Mouse (Mus musculus) monocyte, adult 5-6 weeks (primary cell): ENCODE results near the gene Ubr1. TPM values are rescaled to one million over a fixed set of nuclear protein-coding genes. Genes with fewer than 3 reads are reported as not detected.
"Not testable (repeated sequence)": the region's sequence is repeated elsewhere in the genome, so short reads cannot be mapped to it uniquely, and the experiment has no call there.

Source experiments
- ATAC-seq: fragments of 153-309, 156-312 bp; replicated peaks from 2 replicates; pipeline ENCODE4 v1.8.0; 2017; ENCODE audit warnings: mild to moderate bottlenecking; ENCODE audit not compliant: low TSS enrichment, insufficient number of reproducible peaks, severe bottlenecking, poor library complexity, low FRiP score
- total RNA-seq: library from RNA; stranded (forward); fragments of 200-1000, 200-491, 200-594 nt; gene quantifications from 3 replicates; pipeline ENCODE4 v1.2.3, GENCODE M21; 2017

Ubr1 gene
- 32.3 to 53.2 TPM (median 47.1 TPM) in 3 replicates for total RNA-seq

DNA sequence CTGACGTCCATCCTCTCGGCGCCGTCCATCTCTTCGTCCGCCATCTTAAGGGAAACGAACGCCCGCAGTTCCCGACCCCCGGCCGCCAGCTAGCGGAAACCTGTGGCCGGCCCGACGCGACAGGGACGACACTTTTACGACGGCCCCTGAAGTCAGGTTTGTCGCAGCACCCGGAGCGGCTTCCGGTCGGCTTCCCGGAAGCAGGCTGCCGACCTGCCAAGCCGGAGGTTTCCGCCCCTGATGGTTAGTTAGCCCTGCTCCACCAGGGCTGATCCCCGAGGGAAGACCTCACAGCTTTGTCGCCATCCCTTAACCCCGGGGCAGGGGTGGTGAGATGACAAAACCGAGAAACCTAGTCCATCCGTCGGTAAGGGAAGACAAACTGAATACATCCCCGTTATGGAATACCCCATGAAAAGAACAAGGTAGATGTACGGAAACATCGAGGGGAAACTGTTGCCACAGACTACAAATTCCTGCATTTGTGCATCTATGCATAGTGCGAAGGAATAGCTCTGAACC is at the start of gene Ubr1:
TSS of gene Ubr1 (minus strand) at position 157 of the 522 bp plus-strand sequence.
- ATAC-seq = peak; percentile 97

DNA sequence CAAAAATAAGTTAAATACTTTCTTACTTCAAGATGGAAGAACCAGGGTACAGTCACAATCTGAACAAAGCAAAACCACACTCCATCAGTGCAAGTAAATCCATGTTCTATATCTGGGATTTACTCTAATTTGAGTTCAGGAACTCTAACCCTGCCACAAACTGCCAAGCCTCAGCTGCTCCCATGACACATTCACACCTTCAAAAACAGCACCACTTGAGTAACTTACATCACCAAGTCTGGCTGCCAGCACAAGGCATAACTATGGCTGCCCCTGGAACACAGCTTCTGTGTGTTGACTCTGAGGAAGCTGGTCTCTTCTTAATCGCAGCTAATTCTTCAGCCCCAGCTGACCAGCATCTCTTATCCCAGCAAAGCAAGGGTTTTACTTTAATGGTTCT is 46.6 kb upstream of the Ubr1 start:
- no peak for ATAC-seq

- ATAC-seq = no peak
These were observed 45.7 kb upstream of the Ubr1 start for GRCm38 (mm10) chr2:121016226-121016625.

DNA sequence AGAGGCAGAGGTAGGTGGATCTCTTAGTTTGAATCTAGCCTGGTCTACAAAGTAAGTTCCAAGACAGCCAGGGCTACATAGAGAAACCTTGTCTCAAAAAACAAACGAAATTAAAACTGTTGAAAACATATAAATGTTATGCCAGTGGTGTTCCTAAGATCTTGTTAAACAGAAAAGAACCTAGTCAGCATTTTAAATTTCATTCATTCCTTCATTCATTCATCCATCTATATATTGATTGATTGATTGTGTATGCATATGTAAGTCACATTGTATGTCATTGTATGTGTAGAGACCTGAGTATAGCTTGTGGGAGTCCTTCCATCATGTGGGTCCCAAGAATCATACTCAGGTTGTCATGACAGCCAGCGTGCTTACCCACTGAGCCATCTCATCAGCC is 45.0 kb upstream of the Ubr1 start:
- no peak for ATAC-seq

GRCm38 (mm10) chr2:121012676-121013075 is 42.2 kb upstream of the Ubr1 start:
- no peak for ATAC-seq

DNA sequence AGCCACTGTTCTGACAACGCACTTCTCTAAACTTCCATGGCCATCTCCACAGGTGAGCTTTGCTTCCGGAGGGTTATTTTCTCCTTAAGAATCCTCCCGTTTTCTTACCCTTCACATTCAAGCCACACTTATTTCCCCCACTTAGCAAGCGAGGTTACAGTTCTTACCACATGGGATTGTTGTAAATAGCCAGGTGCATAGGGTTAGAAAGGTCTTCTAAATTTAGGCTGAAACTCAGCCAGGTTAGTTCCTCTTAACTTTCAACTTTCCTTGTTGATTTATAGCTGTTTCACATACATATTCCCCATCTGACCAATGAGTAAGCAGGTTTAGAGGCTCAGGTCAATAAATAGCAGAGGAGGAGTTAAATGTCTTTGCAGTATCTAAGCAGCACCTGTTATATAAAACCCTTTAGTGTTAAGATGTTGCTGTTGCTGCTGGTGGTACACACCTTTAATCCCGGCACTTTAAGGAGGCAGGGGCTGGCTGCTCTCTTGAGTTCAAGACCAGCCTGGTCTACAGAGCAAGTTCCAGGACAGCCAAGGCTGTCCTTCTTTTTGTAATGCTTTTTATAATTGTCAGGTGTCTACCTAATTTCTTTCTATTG is 38.7 kb upstream of the Ubr1 start:
- no peak for ATAC-seq

DNA sequence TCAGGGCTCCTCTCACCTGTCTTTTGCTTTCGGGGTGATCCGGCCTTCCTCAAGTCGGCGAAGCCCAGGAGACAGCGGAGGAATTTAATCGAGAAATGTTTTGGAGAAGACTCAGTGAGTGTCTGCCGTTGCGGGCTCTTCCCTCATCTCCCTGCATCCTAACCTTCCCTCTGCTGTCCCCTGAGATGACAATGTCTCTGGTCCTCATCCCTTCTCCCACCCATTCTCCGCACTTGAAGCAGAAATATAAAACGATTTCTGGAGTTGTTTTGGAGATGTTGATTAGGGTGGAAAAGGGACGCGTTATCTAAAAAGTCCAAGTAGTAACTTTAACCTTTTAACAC is 38.1 kb upstream of the Ubr1 start:
- ATAC-seq = no peak

DNA sequence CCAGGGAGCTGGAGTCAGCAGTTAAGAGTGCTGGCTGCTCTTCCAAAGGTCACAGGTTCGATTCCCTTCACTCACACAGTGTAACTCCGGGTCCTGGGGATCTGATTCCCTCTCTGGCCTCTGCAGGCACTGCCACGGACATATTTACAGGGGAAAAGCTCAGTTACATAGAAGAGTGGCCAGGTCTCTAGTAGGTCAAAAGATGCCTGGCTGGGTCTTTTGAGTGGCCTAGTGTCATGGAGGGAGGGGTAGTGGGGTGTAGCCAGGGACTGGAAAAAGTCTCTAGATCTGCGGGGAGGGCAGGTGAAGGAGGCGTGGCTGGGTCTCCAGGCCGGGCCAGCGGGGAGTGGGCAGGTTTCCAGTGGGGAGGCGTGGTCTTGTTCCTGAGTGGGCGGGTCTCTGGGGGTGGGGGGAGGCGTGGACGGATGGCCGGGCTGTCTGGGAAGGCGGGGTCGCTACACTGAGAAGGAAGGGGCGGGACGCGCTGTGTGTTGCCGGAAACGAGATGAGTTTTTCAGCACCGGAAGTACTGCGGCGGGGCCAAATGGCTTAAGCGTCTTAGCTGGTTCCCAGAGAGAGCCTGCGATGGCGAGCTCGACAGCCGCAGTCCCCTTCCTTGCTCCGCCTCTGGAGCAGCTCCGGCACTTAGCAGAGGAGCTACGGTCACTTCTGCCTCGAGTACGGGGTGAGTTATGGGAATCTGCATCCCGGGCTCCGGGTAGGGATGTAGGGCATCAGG is 37.6 kb upstream of the Ubr1 start, which contains the start of gene Ccndbp1:
TSS of gene Ccndbp1 (plus strand) at position 479 of the 739 bp plus-strand sequence.
- peak; percentile 97 for ATAC-seq

DNA sequence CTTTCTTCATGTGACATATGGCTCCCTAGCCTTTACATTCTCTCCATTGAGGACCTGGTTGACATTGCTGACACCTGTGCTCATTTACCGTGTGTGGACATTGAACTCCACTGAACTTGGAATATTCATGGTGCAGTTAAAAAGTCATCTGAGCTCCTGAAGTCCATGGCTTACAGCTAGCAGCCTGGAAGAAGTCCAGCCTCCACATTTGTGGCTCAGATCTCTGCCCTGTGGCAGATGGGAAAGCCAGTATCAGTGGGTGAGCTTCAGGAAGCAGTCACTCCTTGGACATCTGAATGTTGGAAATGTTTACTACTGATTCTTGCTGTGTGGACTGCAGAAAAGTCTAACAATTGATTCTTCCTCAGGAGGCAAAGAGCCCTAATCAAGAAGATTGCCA is 36.5 kb upstream of the Ubr1 start:
- no peak for ATAC-seq

GRCm38 (mm10) chr2:121004018-121004811 is 33.7 kb upstream of the Ubr1 start:
- no peak for ATAC-seq

DNA sequence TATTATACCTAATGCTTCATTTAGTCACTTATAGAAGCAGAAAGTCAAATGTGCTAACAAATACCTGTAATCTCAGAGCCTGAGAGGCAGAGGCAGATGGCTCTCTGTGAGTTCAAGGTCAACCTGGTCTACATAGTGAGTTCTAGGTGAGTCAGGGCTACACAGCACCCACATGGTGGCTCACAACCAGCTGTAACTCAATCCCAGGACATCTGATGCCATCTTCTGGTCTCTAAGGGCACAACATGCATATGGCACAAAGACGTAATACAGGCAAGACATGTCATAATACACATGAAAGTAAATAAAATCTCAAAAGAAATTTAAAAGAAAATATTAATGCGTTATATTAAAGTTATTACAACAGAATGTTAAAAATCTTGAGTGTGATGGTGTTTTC is 33.1 kb upstream of the Ubr1 start:
- ATAC-seq = no peak

- no peak for ATAC-seq
These were observed 28.3 kb upstream of the Ubr1 start for GRCm38 (mm10) chr2:120998863-120999262.

GRCm38 (mm10) chr2:120996607-120997006 is 26.1 kb upstream of the Ubr1 start:
- not testable (repeated sequence) for ATAC-seq

GRCm38 (mm10) chr2:120991196-120991595 is 20.7 kb upstream of the Ubr1 start:
- ATAC-seq = no peak

DNA sequence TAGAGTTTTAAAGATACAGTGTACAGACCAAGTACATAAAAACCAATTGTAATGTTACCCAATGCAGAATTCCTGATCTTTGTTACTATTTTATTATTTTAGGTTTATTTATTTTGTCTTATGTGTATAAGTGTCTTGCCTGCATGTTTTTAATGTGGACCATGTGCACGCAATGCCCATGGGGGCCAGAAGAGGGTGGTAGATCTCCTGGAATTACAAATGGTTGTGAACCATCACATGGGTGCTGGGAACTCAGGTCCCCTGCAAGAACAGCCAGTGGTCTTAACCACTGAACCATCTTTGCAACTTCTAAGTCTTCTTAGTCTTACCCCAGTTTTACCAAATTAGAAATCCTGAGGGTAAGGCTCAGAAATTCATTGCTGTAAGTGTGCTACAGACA is 14.7 kb upstream of the Ubr1 start:
- ATAC-seq = no peak

DNA sequence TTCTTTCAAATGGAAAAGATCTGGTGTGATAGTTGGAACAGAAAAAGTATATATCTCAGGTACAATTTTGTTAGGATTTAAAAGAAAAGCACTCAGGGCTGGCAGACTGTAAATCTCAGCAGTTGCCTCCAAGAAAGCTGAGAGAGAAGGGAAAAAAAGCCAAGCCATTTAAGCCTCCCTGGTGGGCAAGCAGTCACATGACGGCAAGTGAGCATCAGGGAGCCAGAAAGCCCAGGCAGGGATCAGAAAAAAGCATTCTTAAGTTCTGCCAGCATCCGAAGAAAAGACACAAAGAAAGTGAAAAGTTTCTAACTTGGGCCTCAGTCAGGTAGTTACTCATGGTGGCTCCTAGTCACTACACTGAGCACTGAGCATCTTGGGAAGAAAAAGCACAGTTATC is 13.1 kb upstream of the Ubr1 start:
- ATAC-seq = no peak

DNA sequence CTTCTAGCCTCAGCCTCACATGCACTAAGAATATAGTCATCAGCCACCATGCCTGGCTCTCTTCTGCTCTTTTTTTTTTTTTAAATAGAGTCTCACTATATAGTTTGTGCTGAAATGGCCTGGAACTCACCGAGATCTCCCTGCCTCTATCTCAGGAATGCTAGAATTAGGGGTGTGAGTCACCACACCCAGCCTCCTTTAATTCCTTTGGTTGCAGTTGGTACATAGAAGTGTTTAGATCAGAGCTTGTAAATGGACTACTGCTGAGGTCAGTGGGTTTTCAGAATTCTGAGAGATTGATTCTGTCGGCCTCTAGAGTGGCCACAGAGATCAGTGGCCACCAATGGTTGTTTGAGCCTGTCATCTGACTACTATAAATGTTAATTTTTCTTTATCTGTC is 10.3 kb upstream of the Ubr1 start:
- no peak for ATAC-seq

DNA sequence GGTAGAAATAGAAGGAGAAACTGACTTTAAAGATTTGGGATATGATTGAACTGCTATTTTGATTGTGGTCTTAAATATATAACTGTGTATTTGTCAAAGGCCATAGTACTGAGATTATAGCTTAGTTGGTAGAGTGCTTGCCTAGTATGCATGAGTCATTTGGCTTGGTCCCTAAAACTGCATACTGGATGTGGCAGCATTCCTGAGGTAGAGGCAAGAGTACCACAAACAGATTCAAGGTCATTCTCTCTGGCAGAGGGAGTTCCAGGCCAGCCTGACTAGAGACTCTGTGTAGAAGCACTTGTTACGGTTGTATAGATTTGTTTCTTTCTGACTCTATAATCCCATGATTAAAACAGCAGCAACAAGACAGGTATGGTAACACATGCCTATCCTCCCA is 9.3 kb upstream of the Ubr1 start:
- no peak for ATAC-seq

GRCm38 (mm10) chr2:120978693-120979037 is 8.2 kb upstream of the Ubr1 start:
- no peak for ATAC-seq
